Mouse (Mus musculus) ES-Bruce4 (cell line): ENCODE measurements around the gene Specc1l. TPM values are rescaled to one million over a fixed set of nuclear protein-coding genes. Genes with fewer than 3 reads are reported as not detected.

Source experiments
- H3K27ac ChIP-seq: 2 replicates; pipeline ENCODE4 v1.5.1; 2012; ENCODE audit warnings: low read length, inconsistent platforms; ENCODE audit not compliant: insufficient read depth
- H3K27me3 ChIP-seq: 2 replicates; pipeline ENCODE4 v1.6.1; 2012; ENCODE audit warnings: mild to moderate bottlenecking, low read length, inconsistent platforms; ENCODE audit not compliant: control insufficient read depth, poor library complexity, insufficient read depth, severe bottlenecking
- H3K36me3 ChIP-seq: 2 replicates; pipeline ENCODE4 v1.6.1; 2012; ENCODE audit warnings: inconsistent platforms, mild to moderate bottlenecking, low read length, moderate library complexity; ENCODE audit not compliant: control insufficient read depth, poor library complexity, insufficient read depth, severe bottlenecking
- H3K4me1 ChIP-seq: one replicate; pipeline ENCODE4 v1.8.1; 2011; ENCODE audit warnings: low read length; ENCODE audit not compliant: control insufficient read depth, insufficient read depth
- H3K4me3 ChIP-seq: 2 replicates; pipeline ENCODE4 v1.5.1; 2011; ENCODE audit warnings: low read depth, mild to moderate bottlenecking, low read length
- H3K9ac ChIP-seq: 2 replicates; pipeline ENCODE4 v1.6.1; 2012; ENCODE audit warnings: low read depth, mild to moderate bottlenecking, inconsistent platforms; ENCODE audit not compliant: poor library complexity, severe bottlenecking
- H3K9me3 ChIP-seq: replicated peaks from 2 replicates; pipeline ENCODE4 v1.6.1; 2012; ENCODE audit warnings: mild to moderate bottlenecking, low read length, inconsistent platforms; ENCODE audit not compliant: control insufficient read depth, poor library complexity, insufficient read depth, severe bottlenecking
- CTCF ChIP-seq: IDR thresholded peaks from one replicate; pipeline ENCODE4 v1.8.1; 2011; ENCODE audit warnings: low read depth, low read length
- EP300 ChIP-seq: IDR thresholded peaks from 2 replicates; pipeline ENCODE4 v1.6.1; 2011; ENCODE audit warnings: low read depth, low read length; ENCODE audit not compliant: insufficient read depth
- POLR2A ChIP-seq: IDR thresholded peaks from one replicate; pipeline ENCODE4 v1.8.1; 2011; ENCODE audit warnings: low read length; ENCODE audit not compliant: insufficient read depth
- polyA plus RNA-seq: library from polyadenylated mRNA; stranded (reverse); fragments of >200 nt; gene quantifications from 2 replicates; pipeline ENCODE4 v1.2.4, GENCODE M21; 2011; ENCODE audit warnings: low read depth; ENCODE audit not compliant: missing spikeins, insufficient read depth, insufficient read length

Gene Specc1l
- polyA plus RNA-seq, 1 experiment: 41.5 TPM

- no peak overlapping the region for H3K27ac ChIP-seq
- H3K4me1 ChIP-seq: peaks cover 3% of the 10 kb centered on the region
- H3K27me3 ChIP-seq: no peaks in the 10 kb centered on the region
- no peak overlapping the region for H3K9ac ChIP-seq
- H3K4me3 ChIP-seq: no peak overlapping the region
- peaks cover 5% of the 10 kb centered on the region; the same call in 1 of the 2 replicates for H3K36me3 ChIP-seq
- H3K9me3 ChIP-seq: no peaks in the 10 kb centered on the region
- TF ChIP-seq POLR2A: no peak
- TF ChIP-seq EP300: no peak
- no peak for TF ChIP-seq CTCF
These were observed 64.6 kb downstream of the Specc1l start for GRCm38 (mm10) chr10:75276427-75277013.

- no peak for TF ChIP-seq CTCF
- no peak for TF ChIP-seq POLR2A
- TF ChIP-seq EP300: no peak
- Histone ChIP-seq H3K9ac (no peak overlapping the region), H3K4me1 (peaks cover 3% of the 10 kb centered on the region), H3K4me3 (no peak overlapping the region), H3K36me3 (peaks cover 5% of the 10 kb centered on the region; the same call in 1 of the 2 replicates), H3K27ac (no peak overlapping the region), H3K9me3 (no peaks in the 10 kb centered on the region), H3K27me3 (no peaks in the 10 kb centered on the region)
These were observed 65.6 kb downstream of the Specc1l start for GRCm38 (mm10) chr10:75277501-75277900.

GRCm38 (mm10) chr10:75282648-75283047, 70.8 kb downstream of the Specc1l start:
- H3K4me3 ChIP-seq: no peak overlapping the region
- H3K9me3 ChIP-seq: no peaks in the 10 kb centered on the region; the same call in 1 of the 2 replicates
- H3K4me1 ChIP-seq: peaks cover 2% of the 10 kb centered on the region
- H3K27me3 ChIP-seq: no peaks in the 10 kb centered on the region
- H3K27ac ChIP-seq: no peak overlapping the region
- H3K36me3 ChIP-seq: peaks cover 5% of the 10 kb centered on the region; the same call in 1 of the 2 replicates
- TF ChIP-seq EP300 (no peak), CTCF (no peak), POLR2A (no peak)
- H3K9ac ChIP-seq: no peak overlapping the region

DNA sequence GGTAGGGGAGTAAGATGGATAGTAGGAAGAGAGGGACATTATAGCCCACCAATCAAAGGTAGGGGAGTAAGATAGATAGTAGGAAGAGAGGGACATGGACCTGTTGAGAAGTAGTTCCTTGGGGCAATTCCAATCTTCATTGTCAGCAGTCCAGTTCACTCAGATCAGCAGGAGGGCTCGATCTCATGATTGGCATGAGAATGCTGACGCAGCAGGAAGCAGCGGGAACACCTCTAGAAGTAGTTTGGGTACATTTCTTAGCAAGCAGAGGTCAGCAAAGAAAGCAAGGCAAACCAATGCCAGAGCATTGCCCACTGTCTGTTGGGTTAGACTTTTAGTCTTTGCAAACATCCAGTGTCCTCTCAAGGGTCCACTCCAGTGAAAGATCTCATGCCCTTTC, 71.9 kb downstream of the Specc1l start:
- no peaks in the 10 kb centered on the region for H3K4me1 ChIP-seq
- H3K27ac ChIP-seq: no peak overlapping the region
- peaks cover 5% of the 10 kb centered on the region; the same call in 1 of the 2 replicates for H3K36me3 ChIP-seq
- no peaks in the 10 kb centered on the region for H3K27me3 ChIP-seq
- H3K4me3 ChIP-seq: no peak overlapping the region
- no peak overlapping the region for H3K9ac ChIP-seq
- TF ChIP-seq CTCF: no peak
- TF ChIP-seq EP300: no peak
- no peak for TF ChIP-seq POLR2A
- H3K9me3 ChIP-seq: no peaks in the 10 kb centered on the region; the same call in 1 of the 2 replicates

- no peaks in the 10 kb centered on the region for H3K27me3 ChIP-seq
- no peaks in the 10 kb centered on the region for H3K4me1 ChIP-seq
- H3K4me3 ChIP-seq: no peak overlapping the region
- H3K27ac ChIP-seq: no peak overlapping the region
- H3K9me3 ChIP-seq: no peaks in the 10 kb centered on the region; the same call in 1 of the 2 replicates
- H3K9ac ChIP-seq: no peak overlapping the region
- H3K36me3 ChIP-seq: no peaks in the 10 kb centered on the region
- TF ChIP-seq CTCF (no peak), POLR2A (no peak), EP300 (no peak)
These were observed 76.7 kb downstream of the Specc1l start for GRCm38 (mm10) chr10:75288579-75288978.

GRCm38 (mm10) chr10:75289392-75289791, 77.5 kb downstream of the Specc1l start:
- no peak for TF ChIP-seq EP300
- no peak for TF ChIP-seq CTCF
- TF ChIP-seq POLR2A: no peak

More at GRCm38 (mm10) chr10:75289392-75289791, 77.5 kb downstream of the Specc1l start:
- H3K4me3 ChIP-seq: no peak overlapping the region
- H3K27me3 ChIP-seq: no peaks in the 10 kb centered on the region
- no peak overlapping the region for H3K9ac ChIP-seq
- no peaks in the 10 kb centered on the region for H3K36me3 ChIP-seq
- H3K9me3 ChIP-seq: no peaks in the 10 kb centered on the region; the same call in 1 of the 2 replicates
- H3K4me1 ChIP-seq: no peaks in the 10 kb centered on the region
- H3K27ac ChIP-seq: no peak overlapping the region
